Mouse (Mus musculus) hindbrain, embryonic 15.5 days (tissue): ENCODE results near the gene Slc26a9. TPM values are rescaled to one million over a fixed set of nuclear protein-coding genes. Genes with fewer than 3 reads are reported as not detected.

Experiments
- ATAC-seq: fragments of 200-750 bp; cut with Nextera tagmentation; 2 replicates; pipeline ENCODE4 v1.8.0; 2017; ENCODE audit warnings: low read depth, moderate number of reproducible peaks, moderate TSS enrichment; ENCODE audit not compliant: low FRiP score
- H3K27ac ChIP-seq: fragments of 300-500 bp; sonication (generic); replicated peaks from 2 replicates; pipeline ENCODE4 v1.5.1; 2015; ENCODE audit warnings: mild to moderate bottlenecking, inconsistent platforms
- H3K27me3 ChIP-seq: fragments of 300-500 bp; sonication (generic); 2 replicates; pipeline ENCODE4 v1.6.1; 2015; ENCODE audit warnings: control low read depth, inconsistent platforms
- H3K36me3 ChIP-seq: fragments of 300-500 bp; sonication (generic); 2 replicates; pipeline ENCODE4 v1.6.1; 2015; ENCODE audit warnings: control low read depth, inconsistent platforms
- H3K4me1 ChIP-seq: fragments of 300-500 bp; sonication (generic); replicated peaks from 2 replicates; pipeline ENCODE4 v1.6.1; 2015; ENCODE audit warnings: control low read depth, inconsistent platforms
- H3K4me2 ChIP-seq: fragments of 300-500 bp; sonication (generic); 2 replicates; pipeline ENCODE4 v1.6.1; 2015; ENCODE audit warnings: moderate library complexity, mild to moderate bottlenecking, inconsistent platforms
- H3K4me3 ChIP-seq: fragments of 300-500 bp; sonication (generic); 2 replicates; pipeline ENCODE4 v1.5.1; 2015; ENCODE audit warnings: mild to moderate bottlenecking, inconsistent platforms
- H3K9ac ChIP-seq: fragments of 300-500 bp; sonication (generic); 2 replicates; pipeline ENCODE4 v1.6.1; 2015; ENCODE audit warnings: inconsistent platforms
- H3K9me3 ChIP-seq: fragments of 300-500 bp; sonication (generic); 2 replicates; pipeline ENCODE4 v1.6.1; 2016; ENCODE audit warnings: control low read depth, inconsistent platforms
- WGBS: fragments of 180-500 bp; shearing (Covaris S2); methylation state at CpG from one replicate; pipeline ENCODE4 v1.1.7; 2015; 5-methylcytosine and 5-hydroxymethylcytosine counted together
- polyA plus RNA-seq: library from polyadenylated mRNA; unstranded; fragments of >200 nt; fragmentation: Nextera tagmentation; extraction: Ambion mirVana; gene quantifications from 2 replicates; pipeline ENCODE4 v1.2.1, GENCODE M21; 2015

Slc26a9 gene
- polyA plus RNA-seq, 1 experiment from 2014 or later: 0.05 TPM

DNA sequence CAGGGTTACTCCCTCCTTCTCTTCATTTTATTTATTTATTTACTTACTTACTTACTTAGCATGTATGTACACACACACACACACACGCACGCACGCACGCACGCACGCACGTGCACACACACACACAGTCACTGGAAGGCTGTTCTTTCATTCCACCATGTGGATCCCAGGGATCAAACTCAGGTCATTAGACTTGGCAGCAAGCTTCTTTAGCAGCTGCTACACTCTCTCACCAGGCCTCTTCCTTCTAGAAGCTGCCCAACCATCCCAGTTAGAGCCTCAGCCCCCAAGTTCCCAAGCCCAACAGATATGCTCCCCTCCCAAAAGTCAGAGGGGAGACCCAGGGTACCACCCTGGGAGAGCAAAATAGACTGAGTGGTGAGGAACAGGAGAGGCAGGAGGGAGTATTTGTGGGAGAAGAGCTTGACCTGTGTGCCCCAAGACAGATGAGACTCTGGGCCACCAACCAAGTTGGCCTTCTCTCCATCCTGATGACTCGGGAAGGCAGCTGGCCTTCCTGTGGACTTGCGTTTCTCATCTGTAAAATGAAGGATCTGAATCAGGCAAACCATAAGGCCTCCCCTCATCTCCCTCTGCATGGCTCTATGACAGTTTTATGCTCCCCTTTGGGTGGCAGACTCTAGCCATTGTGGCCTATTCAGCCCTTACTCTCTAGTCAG lies 4.2 kb upstream of the Slc26a9 start:
- ATAC-seq: no peak
- no peaks in the 10 kb centered on the region for H3K27me3 ChIP-seq
- 92% methylated on average over 9 of the region's 9 CpGs for whole genome bisulfite sequencing
- H3K4me2 ChIP-seq: no peak overlapping the region
- H3K36me3 ChIP-seq: no peaks in the 10 kb centered on the region
- H3K27ac ChIP-seq: no peak overlapping the region
- no peaks in the 10 kb centered on the region for H3K9me3 ChIP-seq
- no peak overlapping the region for H3K9ac ChIP-seq
- no peak overlapping the region for H3K4me3 ChIP-seq
- H3K4me1 ChIP-seq: no peaks in the 10 kb centered on the region

DNA sequence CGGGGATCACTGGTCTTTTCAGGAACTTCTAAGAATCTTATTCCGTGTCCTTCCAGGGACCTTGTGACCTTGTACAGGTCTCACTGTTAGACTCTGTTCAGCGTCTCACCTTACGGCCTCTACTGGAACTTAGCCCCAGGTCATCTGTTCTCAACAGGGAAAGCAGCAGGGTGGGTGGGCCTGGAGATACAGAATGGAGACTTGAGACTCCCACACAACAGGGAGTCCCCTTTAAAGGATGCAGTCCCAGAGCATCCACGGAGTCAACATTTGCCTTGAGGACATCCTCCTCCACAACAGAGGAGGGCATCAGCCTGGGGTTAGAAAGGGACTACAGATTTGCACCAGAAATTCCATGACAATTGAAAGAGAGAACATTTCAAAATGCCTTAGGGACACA lies 1.6 kb downstream of the Slc26a9 start:
- no peak overlapping the region for H3K4me3 ChIP-seq
- H3K9ac ChIP-seq: no peak overlapping the region
- no peak overlapping the region for H3K27ac ChIP-seq
- 69% methylated on average over 5 of the region's 5 CpGs for WGBS
- H3K9me3 ChIP-seq: no peaks in the 10 kb centered on the region
- no peak overlapping the region for H3K4me2 ChIP-seq
- H3K4me1 ChIP-seq: no peaks in the 10 kb centered on the region
- no peak for ATAC-seq
- H3K36me3 ChIP-seq: no peaks in the 10 kb centered on the region
- H3K27me3 ChIP-seq: no peaks in the 10 kb centered on the region

DNA sequence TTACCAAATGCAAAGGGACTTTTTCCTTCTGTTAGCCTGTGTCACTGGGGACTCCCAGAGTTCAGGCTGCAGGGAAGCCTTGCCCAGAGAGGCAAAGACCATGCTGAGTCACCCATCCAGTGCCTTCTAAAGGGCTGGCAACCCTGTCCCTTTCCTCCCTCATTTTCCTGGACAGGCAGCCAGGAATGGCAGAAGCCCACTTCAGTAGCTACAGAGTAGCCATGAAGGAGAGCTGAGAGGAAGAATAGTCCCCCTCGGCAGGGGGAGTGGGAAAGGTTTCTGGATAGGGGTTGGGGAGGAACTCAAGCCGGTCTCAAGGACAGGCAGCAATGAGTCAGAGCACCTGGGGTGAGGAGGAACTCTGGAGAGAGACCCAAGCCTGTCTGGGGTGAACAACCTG lies 3.9 kb downstream of the Slc26a9 start:
- peaks cover 7% of the 10 kb centered on the region; the same call in 1 of the 2 replicates for H3K4me1 ChIP-seq
- H3K27me3 ChIP-seq: no peaks in the 10 kb centered on the region
- 64% methylated on average over 2 of the region's 2 CpGs for WGBS

DNA sequence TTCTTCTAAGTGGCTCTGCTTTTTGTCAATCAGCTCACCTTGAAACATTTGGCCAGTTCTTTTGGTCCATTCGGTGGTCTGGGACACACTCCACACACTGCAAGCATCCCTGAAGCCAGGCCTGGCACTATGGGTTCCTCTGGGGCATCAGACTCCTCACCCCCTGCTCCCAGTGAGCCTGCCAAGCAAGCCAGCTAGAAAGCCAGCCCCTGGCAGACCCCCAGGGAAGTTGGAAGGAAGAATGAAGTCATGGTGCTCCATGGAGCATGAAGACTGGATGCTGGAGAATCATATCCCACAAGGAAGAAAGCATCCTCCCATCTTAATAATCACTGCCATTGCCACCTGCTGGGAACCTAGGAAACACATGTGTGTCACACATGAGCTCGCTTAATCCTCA lies 4.8 kb downstream of the Slc26a9 start:
- H3K27me3 ChIP-seq: no peaks in the 10 kb centered on the region
- no peak overlapping the region for H3K4me3 ChIP-seq
- no peak overlapping the region for H3K4me2 ChIP-seq
- H3K36me3 ChIP-seq: no peaks in the 10 kb centered on the region
- ATAC-seq: no peak
- H3K27ac ChIP-seq: no peak overlapping the region
- peaks cover 7% of the 10 kb centered on the region; the same call in 1 of the 2 replicates for H3K4me1 ChIP-seq
- WGBS: 78% methylated on average over 2 of the region's 2 CpGs
- no peak overlapping the region for H3K9ac ChIP-seq
- H3K9me3 ChIP-seq: no peaks in the 10 kb centered on the region

More for the DNA sequence above, 3.9 kb downstream of the Slc26a9 start:
- no peak overlapping the region for H3K27ac ChIP-seq
- no peaks in the 10 kb centered on the region for H3K36me3 ChIP-seq
- H3K4me3 ChIP-seq: no peak overlapping the region
- H3K4me2 ChIP-seq: no peak overlapping the region
- no peaks in the 10 kb centered on the region for H3K9me3 ChIP-seq
- ATAC-seq: no peak
- no peak overlapping the region for H3K9ac ChIP-seq

DNA sequence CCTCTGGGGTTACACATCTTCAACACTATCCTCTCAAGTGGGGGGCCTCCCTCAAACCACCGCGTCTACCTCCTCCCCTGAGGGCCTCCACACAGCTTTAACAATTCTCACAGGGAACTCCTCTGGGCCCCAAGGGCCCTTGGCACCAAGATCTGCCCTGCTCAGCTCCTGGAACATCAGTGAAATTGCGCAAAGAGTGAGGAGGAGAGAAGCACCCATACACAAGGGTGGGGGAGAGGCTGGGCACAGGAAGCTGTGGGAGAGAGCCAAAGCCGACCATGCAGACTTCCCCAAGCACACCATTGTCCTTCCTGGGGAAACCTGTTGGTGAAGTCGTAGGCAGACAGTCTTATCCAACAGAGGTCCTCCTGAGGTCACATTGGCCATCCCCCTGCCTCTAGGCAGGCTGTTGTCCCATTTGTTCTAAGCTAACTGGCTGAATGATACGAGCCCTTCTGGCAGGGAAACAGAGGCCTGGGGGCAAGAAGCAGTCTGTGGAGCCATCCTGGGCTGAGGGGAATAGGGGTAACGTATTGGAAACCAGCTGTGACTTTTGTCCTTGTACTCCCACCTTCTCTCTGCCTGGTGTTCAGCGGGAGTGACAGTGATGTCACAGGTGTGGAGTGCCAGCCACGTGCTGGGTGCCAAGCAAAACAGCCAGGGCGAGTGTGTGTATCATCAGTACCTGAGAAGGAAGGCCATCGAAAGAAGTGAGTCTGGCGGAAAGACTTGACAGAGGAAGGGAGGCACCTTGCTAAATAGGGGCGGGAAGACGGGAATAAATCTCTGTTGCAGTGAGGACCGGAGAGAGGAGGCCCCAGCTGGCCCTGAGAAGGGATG lies 6.1 kb downstream of the Slc26a9 start:
- H3K4me1 ChIP-seq: peaks cover 7% of the 10 kb centered on the region; the same call in 1 of the 2 replicates
- ATAC-seq: no peak
- no peak overlapping the region for H3K4me2 ChIP-seq
- no peaks in the 10 kb centered on the region for H3K36me3 ChIP-seq
- no peaks in the 10 kb centered on the region for H3K27me3 ChIP-seq
- 83% methylated on average over 15 of the region's 15 CpGs for WGBS
- no peak overlapping the region for H3K4me3 ChIP-seq
- H3K9me3 ChIP-seq: no peaks in the 10 kb centered on the region
- no peak overlapping the region for H3K9ac ChIP-seq
- H3K27ac ChIP-seq: no peak overlapping the region

DNA sequence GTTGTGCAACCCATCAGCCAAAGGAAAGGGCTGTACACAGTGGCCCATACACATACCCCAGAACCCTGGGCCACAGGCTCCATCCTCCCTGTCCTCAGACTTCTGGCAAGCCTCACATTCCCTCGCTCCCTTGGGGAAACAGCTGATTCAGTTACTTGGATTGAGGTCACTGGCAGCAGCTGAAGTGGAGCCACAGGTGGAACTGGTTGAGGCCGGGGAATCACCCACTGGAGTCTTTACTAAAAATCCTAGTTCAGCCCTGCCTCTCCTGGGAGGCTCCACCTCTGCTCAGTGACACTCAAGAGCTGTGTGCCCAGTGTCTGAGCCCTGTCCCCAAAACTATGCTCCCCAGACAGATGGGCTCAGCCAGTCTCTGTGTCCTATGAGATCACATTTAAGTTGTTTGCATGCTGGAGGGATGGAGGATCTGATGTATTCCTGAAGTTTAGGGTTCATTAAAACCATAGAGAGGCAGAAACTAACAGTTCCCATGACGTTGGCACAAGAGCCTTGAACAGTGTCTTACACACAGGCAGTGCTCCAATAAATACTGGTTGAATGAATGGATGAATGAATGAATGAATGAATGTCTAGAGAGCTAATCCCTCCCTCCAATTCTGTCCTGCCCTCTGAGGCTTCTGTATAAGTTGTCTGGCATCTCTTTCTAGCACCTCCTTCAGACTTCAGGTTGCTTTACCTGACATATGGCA lies 7.5 kb downstream of the Slc26a9 start:
- no peak overlapping the region for H3K4me2 ChIP-seq
- no peaks in the 10 kb centered on the region for H3K36me3 ChIP-seq
- no peak overlapping the region for H3K4me3 ChIP-seq
- no peak overlapping the region for H3K27ac ChIP-seq
- H3K27me3 ChIP-seq: no peaks in the 10 kb centered on the region
- no peaks in the 10 kb centered on the region for H3K9me3 ChIP-seq
- no peak for ATAC-seq
- peaks cover 7% of the 10 kb centered on the region; the same call in 1 of the 2 replicates for H3K4me1 ChIP-seq
- 78% methylated on average over 3 of the region's 3 CpGs for WGBS
- H3K9ac ChIP-seq: no peak overlapping the region

DNA sequence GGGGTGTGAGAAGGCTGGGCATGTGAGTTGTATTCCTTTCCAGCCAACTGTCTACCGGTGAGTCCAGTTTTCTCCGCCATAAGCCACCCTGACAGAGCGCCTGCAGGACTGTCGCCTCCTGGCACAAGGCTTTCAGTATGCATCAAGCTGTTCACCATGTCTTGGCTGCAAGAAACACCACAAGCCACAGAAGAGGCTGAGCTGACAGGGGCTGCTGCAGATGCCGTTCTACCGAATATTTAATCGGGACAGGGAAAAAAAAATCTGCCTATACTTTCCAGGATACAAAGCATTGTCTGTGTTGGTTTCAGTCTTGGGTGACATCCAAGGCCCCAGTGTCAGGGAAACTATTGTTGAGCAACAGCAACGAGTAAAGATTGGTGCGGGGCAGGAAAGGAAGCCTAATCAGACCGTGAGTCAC lies 8.1 kb downstream of the Slc26a9 start:
- Histone ChIP-seq H3K4me3 (no peak overlapping the region), H3K27ac (no peak overlapping the region), H3K9me3 (no peaks in the 10 kb centered on the region), H3K36me3 (no peaks in the 10 kb centered on the region), H3K27me3 (no peaks in the 10 kb centered on the region), H3K9ac (no peak overlapping the region), H3K4me2 (no peak overlapping the region), H3K4me1 (peaks cover 7% of the 10 kb centered on the region; the same call in 1 of the 2 replicates)
- ATAC-seq: no peak
- WGBS: 50% methylated on average over 10 of the region's 10 CpGs

DNA sequence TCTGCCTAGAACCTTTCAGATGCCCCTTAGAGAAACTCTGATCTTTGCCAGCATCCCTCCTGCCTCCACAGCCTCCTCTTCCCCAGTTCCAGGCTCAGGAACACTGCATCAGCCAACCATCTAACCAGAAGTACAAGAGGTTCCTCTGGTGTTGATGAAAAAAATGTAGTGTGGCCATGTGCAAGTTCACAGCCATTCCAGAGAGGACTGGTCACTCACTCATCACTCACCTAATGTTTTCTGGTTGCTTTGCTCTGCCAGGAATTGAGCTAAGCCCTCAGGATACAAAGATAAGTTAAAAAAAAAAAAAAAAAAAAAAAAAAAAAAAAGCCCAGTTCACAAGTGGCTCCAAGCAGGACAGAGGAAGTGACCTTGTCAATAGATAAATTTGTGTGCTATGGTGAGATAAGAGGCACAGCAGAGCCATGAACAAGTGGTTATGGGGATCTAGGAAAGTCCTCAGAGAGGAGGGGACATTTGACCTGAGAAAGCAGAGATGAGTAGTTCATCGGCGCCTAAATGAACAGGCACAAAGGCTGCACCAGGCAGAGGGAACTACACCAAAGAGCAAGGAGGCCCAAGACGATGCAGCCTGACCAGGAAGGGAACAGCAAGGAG lies 10.5 kb downstream of the Slc26a9 start:
- WGBS: 74% methylated on average over 3 of the region's 3 CpGs
- Histone ChIP-seq H3K4me1 (peaks cover 7% of the 10 kb centered on the region; the same call in 1 of the 2 replicates), H3K4me3 (no peak overlapping the region), H3K27me3 (no peaks in the 10 kb centered on the region), H3K9me3 (no peaks in the 10 kb centered on the region), H3K36me3 (no peaks in the 10 kb centered on the region), H3K9ac (no peak overlapping the region), H3K4me2 (no peak overlapping the region), H3K27ac (no peak overlapping the region)
- no peak for ATAC-seq

DNA sequence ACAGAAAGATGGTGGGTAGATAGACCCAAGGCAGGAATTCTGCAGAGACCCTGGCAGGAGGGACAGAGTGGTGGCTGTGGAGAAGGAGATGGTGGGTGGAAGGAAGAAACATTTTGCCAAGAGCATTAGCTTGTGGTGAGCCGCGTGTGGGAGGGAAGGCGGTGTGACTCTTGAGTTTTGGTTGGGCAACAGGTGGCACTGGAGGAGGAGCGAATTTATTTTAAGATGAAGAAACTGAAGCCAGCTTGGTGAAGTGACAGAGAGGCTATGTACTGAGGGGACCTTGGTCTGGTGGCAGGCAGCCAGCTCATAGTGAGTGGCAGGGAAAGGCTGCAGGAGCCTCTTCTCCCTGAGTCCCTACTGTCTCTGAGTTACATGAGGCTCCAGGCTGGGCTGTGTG lies 11.1 kb downstream of the Slc26a9 start:
- H3K36me3 ChIP-seq: no peaks in the 10 kb centered on the region
- no peak overlapping the region for H3K4me3 ChIP-seq
- H3K9ac ChIP-seq: no peak overlapping the region
- H3K9me3 ChIP-seq: no peaks in the 10 kb centered on the region
- H3K27ac ChIP-seq: no peak overlapping the region
- H3K27me3 ChIP-seq: no peaks in the 10 kb centered on the region
- ATAC-seq: no peak
- peaks cover 7% of the 10 kb centered on the region; the same call in 1 of the 2 replicates for H3K4me1 ChIP-seq
- no peak overlapping the region for H3K4me2 ChIP-seq
- 88% methylated on average over 4 of the region's 4 CpGs for WGBS

DNA sequence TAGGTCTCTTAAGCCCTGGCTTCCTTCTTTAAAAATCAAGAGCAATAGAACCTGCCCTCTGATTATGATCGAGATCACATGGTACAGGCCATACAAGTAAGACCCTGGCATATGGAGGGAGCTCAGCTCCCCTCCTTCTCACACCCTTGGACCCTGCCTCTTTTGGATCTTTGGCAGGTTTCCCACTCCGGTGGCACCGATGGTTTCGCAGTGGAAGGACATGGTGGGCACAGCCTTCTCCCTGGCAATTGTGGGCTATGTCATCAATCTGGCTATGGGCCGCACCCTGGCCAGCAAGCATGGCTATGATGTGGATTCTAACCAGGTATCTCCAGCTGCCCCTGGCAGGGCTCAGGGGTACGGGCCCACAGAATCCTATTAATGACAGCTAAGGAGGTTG lies 13.4 kb downstream of the Slc26a9 start:
- WGBS: 86% methylated on average over 6 of the region's 6 CpGs
- Histone ChIP-seq H3K9me3 (no peaks in the 10 kb centered on the region), H3K27me3 (no peaks in the 10 kb centered on the region), H3K9ac (no peak overlapping the region), H3K36me3 (no peaks in the 10 kb centered on the region), H3K4me1 (no peaks in the 10 kb centered on the region), H3K4me2 (no peak overlapping the region), H3K4me3 (no peak overlapping the region), H3K27ac (no peak overlapping the region)
- ATAC-seq: no peak

DNA sequence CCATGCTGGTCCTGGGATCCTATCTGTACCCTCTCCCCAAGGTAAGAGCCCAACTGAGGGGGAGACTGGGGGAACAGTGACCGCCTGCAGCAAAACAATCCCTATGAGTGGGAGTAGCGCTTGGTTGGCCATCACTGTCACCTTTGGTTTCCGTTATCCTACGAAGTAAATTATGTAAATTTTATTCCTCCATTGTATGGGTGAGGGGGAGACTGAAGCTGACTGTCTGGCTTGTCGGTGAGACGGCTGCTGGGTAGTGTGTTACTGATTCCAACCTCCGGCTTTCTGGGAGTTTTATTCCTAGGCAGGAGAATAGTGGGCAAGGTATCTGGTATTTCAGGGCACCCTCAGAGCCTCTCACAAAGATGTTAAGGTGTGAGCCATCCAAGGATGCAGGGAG lies 15.0 kb downstream of the Slc26a9 start:
- Histone ChIP-seq H3K36me3 (no peaks in the 10 kb centered on the region), H3K4me3 (no peak overlapping the region), H3K27me3 (no peaks in the 10 kb centered on the region), H3K4me2 (no peak overlapping the region), H3K4me1 (no peaks in the 10 kb centered on the region), H3K27ac (no peak overlapping the region), H3K9ac (no peak overlapping the region), H3K9me3 (no peaks in the 10 kb centered on the region)
- 32% methylated on average over 7 of the region's 7 CpGs for WGBS
- no peak for ATAC-seq
